Mouse (Mus musculus): ENCODE results near the gene Rwdd3. TPM values are rescaled to one million over a fixed set of nuclear protein-coding genes. Genes with fewer than 3 reads are reported as not detected.

Gene Rwdd3
- 4.5 TPM for polyA plus RNA-seq (2014; fragmentation: Illumina TruSeq; extraction: RNeasy Lipid Tissue Mini Kit (QIAGEN cat#74804); ENCODE audit: low read depth, low replicate concordance)

GRCm38 (mm10) chr3:121171243-121171871 is at the start of gene Rwdd3:
Gene Rwdd3 (minus strand): TSS chr3:121171695.

Other genes with a start within 250 kb of the Rwdd3 start
- 674 TPM for gene Tmem56, start 111.4 kb upstream of the Rwdd3 start, polyA plus RNA-seq (2014; fragmentation: Illumina TruSeq; extraction: RNeasy Lipid Tissue Mini Kit (QIAGEN cat#74804); ENCODE audit: low read depth, low replicate concordance)
- 5.9 TPM for gene Alg14, start 120.1 kb upstream of the Rwdd3 start, polyA plus RNA-seq (2014; fragmentation: Illumina TruSeq; extraction: RNeasy Lipid Tissue Mini Kit (QIAGEN cat#74804); ENCODE audit: low read depth, low replicate concordance)

Data from testis, adult 10 weeks (tissue).